Mouse (Mus musculus) midbrain, embryonic 12.5 days (tissue): ENCODE results near the gene Wdr90. TPM values are rescaled to one million over a fixed set of nuclear protein-coding genes. Genes with fewer than 3 reads are reported as not detected.
A peak's percentile ranks its signal among the peaks of the same experiment; 100 is the strongest.

Source experiments
- ATAC-seq: fragments of 200-750 bp; cut with Nextera tagmentation; 2 replicates; pipeline ENCODE4 v1.8.0; 2017; ENCODE audit warnings: low read depth, moderate TSS enrichment, moderate library complexity; ENCODE audit not compliant: low FRiP score
- H3K27ac ChIP-seq: fragments of 300-500 bp; sonication (generic); replicated peaks from 2 replicates; pipeline ENCODE4 v1.5.1; 2016; ENCODE audit warnings: mild to moderate bottlenecking
- H3K27me3 ChIP-seq: fragments of 300-500 bp; sonication (generic); 2 replicates; pipeline ENCODE4 v1.6.1; 2016; ENCODE audit warnings: mild to moderate bottlenecking
- H3K36me3 ChIP-seq: fragments of 300-500 bp; sonication (generic); 2 replicates; pipeline ENCODE4 v1.6.1; 2016
- H3K4me1 ChIP-seq: fragments of 300-500 bp; sonication (generic); 2 replicates; pipeline ENCODE4 v1.6.1; 2016
- H3K4me2 ChIP-seq: fragments of 300-500 bp; sonication (generic); replicated peaks from 2 replicates; pipeline ENCODE4 v1.6.1; 2016; ENCODE audit warnings: mild to moderate bottlenecking, moderate library complexity
- H3K4me3 ChIP-seq: fragments of 300-500 bp; sonication (generic); 2 replicates; pipeline ENCODE4 v1.5.1; 2016; ENCODE audit warnings: mild to moderate bottlenecking
- H3K9ac ChIP-seq: fragments of 300-500 bp; sonication (generic); replicated peaks from 2 replicates; pipeline ENCODE4 v1.6.1; 2016; ENCODE audit warnings: mild to moderate bottlenecking, moderate library complexity
- H3K9me3 ChIP-seq: fragments of 300-500 bp; sonication (generic); 2 replicates; pipeline ENCODE4 v1.6.1; 2016; ENCODE audit warnings: mild to moderate bottlenecking
- WGBS: fragments of 180-500 bp; shearing (Covaris S2); methylation state at CpG from one replicate; pipeline ENCODE4 v1.1.7; 2016; 5-methylcytosine and 5-hydroxymethylcytosine counted together
- polyA plus RNA-seq: library from polyadenylated mRNA; unstranded; fragments of >200 nt; fragmentation: Nextera tagmentation; extraction: Ambion mirVana; gene quantifications from 2 replicates; pipeline ENCODE4 v1.2.1, GENCODE M21; 2016

Gene Wdr90
- polyA plus RNA-seq = 38.1 and 38.5 TPM in 2 replicates

DNA sequence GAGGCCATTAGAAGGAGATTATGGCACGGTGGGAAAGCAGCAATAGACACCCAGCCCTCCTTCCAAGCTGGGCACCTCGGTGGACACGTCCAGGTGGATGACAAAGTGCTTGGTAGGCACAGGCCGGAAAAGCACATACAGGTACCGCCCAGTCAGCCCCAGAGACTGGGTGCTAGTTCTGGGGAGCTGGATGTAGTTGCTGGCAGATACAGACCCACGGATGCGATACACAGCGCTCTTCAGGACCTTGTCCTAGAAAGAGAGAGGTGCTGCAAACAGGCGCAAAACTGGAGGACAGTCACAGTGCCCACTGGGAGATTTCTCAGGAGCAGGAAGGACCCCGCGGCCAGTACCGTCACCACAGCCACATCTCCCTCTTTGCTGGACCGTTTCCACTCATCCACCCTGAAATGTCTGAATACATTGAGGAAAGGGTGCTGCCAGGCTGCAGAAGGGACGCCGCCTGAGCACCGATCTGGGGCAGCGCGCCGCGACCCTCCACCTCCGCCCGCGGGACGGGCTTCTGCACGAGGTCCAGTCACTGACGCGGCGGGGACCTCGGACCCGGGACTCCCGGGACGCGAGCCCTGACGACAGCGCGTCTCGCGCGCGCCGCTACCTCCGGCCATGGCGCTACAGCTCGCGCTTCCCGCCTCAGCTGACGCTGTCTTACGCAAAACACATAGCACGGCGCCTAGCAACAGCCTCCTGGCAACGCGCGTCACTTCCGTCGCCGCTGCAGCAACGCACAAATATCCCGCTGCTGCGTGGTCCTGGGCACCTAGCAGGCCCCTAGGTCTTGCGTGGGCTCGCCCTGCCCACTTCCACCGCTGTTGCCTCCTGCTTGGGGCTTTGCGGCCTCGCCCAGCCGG lies at the start of gene Wdr90:
Wdr90 (minus strand) TSS at position 670 of the 872 bp plus-strand sequence.
- H3K27me3 ChIP-seq = no peaks in the 10 kb centered on the region; the same call in 1 of the 2 replicates
- H3K9ac ChIP-seq = peak within 1 kb of the TSS; percentile 88
- ATAC-seq = peak; percentile 94
- peak within 1 kb of the TSS; percentile 91 for H3K4me2 ChIP-seq
- H3K4me3 ChIP-seq = peak within 1 kb of the TSS; percentile 57
- peaks cover 18% of the 10 kb centered on the region for H3K4me1 ChIP-seq
- WGBS = 3% methylated on average over 65 of the region's 65 CpGs
- H3K27ac ChIP-seq = peak within 1 kb of the TSS; percentile 86
- no peaks in the 10 kb centered on the region for H3K9me3 ChIP-seq
- H3K36me3 ChIP-seq = peaks cover 4% of the 10 kb centered on the region; the same call in 1 of the 2 replicates

DNA sequence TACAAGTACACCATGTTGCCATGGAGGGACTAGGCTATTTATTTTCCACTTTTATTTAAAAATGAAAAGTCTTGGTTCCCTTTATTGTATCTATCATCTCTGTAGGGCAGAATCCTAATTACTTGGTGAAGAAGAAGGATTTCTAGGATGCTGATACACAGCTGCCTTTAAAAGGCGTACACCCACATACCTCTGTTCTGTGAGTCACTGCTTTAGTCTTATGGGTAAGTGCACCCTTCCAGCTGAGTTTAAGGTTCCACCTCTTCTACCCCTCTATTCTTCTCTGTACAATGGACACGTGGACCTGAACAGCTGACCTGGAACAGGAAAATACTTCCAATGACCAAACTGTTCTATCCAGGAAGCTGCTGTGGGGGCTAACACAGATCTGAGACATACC lies 46.3 kb upstream of the Wdr90 start:
- Histone ChIP-seq H3K27me3 (no peaks in the 10 kb centered on the region), H3K4me3 (no peak overlapping the region), H3K27ac (no peak overlapping the region), H3K4me1 (no peaks in the 10 kb centered on the region), H3K9me3 (no peaks in the 10 kb centered on the region), H3K9ac (no peak overlapping the region), H3K36me3 (no peaks in the 10 kb centered on the region), H3K4me2 (no peak overlapping the region)
- whole genome bisulfite sequencing = 89% methylated on average over 2 of the region's 2 CpGs
- ATAC-seq = no peak

DNA sequence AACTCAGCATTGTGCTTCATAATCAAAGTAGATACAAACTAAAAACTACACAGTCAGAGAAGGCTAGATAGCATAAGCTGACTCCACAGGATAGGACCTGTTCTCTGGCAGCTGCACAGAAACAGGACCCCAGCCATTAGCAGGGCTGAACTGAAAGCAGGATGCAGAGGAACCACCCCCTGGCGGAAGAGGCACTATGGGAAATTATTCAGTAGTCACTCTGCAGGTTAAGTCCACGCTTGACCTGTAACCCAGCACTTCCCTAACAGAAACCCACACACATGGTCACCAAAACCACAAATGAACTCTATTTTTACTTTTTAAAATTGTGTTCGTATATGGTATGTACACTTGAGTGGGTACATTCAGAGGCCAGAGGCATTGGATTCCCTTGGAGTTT lies 41.8 kb upstream of the Wdr90 start:
- ATAC-seq = no peak
- peaks cover 10% of the 10 kb centered on the region; the same call in 1 of the 2 replicates for H3K36me3 ChIP-seq
- H3K9ac ChIP-seq = no peak overlapping the region
- no peak overlapping the region for H3K27ac ChIP-seq
- H3K4me1 ChIP-seq = no peaks in the 10 kb centered on the region
- H3K27me3 ChIP-seq = no peaks in the 10 kb centered on the region
- no peak overlapping the region for H3K4me3 ChIP-seq
- 95% methylated on average over 3 of the region's 3 CpGs for whole genome bisulfite sequencing
- no peaks in the 10 kb centered on the region for H3K9me3 ChIP-seq
- H3K4me2 ChIP-seq = no peak overlapping the region

DNA sequence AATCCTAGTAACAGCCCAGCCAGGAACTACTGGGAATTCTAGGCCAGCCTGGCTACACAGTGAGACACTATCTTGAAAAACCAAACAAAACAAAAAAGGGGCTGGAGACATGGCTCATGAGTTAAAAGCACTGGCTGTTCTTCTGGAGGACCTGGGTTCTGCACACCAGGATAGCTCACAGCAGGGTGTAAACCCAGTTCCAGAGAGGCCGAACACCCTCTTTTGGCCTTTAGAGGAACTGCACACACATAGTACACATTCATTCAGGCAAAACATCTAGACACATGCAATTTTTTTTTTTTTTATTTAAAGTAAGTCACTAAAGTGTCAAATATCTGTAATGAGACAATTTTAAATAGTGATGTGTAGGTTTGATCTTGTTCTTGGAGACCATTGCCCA lies 38.9 kb upstream of the Wdr90 start:
- H3K36me3 ChIP-seq = peaks cover 10% of the 10 kb centered on the region; the same call in 1 of the 2 replicates
- H3K4me1 ChIP-seq = no peaks in the 10 kb centered on the region
- no peak overlapping the region for H3K4me3 ChIP-seq
- no peak overlapping the region for H3K4me2 ChIP-seq
- 84% methylated on average over 1 of the region's 1 CpGs for WGBS
- H3K27me3 ChIP-seq = no peaks in the 10 kb centered on the region
- no peak overlapping the region for H3K27ac ChIP-seq
- ATAC-seq = no peak
- no peaks in the 10 kb centered on the region for H3K9me3 ChIP-seq
- no peak overlapping the region for H3K9ac ChIP-seq

DNA sequence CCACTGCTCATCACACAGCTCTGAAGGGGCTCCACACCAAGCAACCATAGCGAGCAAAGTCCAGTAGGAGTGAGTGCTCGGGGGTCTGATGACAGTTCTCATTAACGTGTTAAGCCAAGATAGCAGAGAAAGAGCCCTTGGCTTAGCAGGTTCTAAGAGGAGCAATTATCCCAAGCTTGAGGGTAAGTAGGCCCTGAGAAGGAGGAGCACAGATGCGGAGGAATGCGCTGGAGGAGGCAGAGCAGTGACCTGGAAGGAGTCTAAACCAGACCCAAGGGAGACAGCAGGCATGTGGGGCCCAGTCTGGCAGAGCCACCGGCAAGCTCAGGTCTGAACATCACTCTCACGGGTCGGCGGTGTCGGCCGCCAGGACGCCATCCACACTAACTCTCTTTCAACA lies 34.6 kb upstream of the Wdr90 start:
- Histone ChIP-seq H3K9me3 (no peaks in the 10 kb centered on the region), H3K9ac (no peak overlapping the region), H3K4me1 (0 out of 2 replicates have a peak, but pooled peaks cover 4% of the 10 kb centered on the region), H3K27ac (peak overlapping the region; percentile 20; the same call in 1 of the 2 replicates), H3K4me2 (no peak overlapping the region), H3K27me3 (no peaks in the 10 kb centered on the region), H3K4me3 (no peak overlapping the region), H3K36me3 (peaks cover 6% of the 10 kb centered on the region; the same call in 1 of the 2 replicates)
- WGBS = 67% methylated on average over 12 of the region's 12 CpGs
- no peak for ATAC-seq

DNA sequence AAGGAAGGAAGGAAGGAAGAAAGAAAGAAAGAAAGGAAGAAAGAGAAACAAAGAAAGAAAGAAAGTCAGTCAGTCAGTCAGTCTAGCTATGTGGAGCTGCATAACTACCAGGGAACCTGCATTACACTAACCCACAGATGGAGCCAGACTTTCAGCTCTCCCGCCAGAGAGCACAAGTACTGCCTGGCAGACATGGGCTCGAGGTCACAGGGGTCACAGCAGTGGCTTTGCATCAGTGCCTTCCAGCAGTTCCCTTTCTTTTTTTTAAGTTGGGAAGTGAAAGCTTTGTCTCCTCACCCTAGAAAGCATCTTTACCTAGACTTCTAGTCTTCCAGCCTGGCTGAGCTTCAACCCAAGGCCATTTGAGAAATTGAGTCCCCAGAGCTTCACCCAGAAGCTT lies 34.1 kb upstream of the Wdr90 start:
- H3K27ac ChIP-seq = peak overlapping the region; percentile 20; the same call in 1 of the 2 replicates
- ATAC-seq = no peak

DNA sequence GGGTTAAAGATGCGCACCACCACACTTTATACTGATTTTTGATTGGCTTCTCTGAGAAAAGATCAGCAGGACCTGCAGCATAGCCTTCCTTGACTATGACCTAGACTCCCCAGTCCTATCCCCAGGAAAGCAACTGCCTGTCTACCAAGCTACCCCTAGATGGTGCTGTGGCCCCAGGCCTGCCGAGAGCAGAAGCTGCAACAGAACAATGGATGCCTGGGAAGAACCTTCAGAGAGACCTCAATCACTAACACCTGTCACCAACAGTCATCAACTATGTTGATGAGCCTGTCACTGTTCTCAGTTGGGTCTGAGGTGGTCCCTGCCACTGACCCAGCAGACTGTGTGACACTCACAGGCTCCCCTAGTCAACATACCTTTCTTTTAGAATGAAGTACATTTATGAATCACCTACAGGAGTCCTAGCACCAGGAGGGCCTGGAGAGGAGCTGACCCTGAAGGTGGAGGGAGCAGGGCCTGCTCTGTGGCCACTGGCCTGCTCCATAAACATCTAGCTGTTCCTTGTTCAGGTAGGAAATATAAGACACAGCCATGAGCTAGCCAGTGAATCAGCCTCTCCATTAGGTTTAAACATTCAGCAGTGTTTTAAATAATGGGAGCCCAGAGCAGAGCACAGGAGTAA lies 32.8 kb upstream of the Wdr90 start:
- WGBS = 39% methylated on average over 2 of the region's 2 CpGs
- Histone ChIP-seq H3K9me3 (no peaks in the 10 kb centered on the region), H3K36me3 (peaks cover 8% of the 10 kb centered on the region), H3K4me2 (no peak overlapping the region), H3K4me3 (no peak overlapping the region), H3K9ac (no peak overlapping the region), H3K27ac (peak overlapping the region; percentile 58), H3K27me3 (no peaks in the 10 kb centered on the region), H3K4me1 (0 out of 2 replicates have a peak, but pooled peaks cover 4% of the 10 kb centered on the region)
- peak; percentile 54; the same call in 1 of the 2 replicates for ATAC-seq

More for the DNA sequence above, 34.1 kb upstream of the Wdr90 start:
- 0 out of 2 replicates have a peak, but pooled peaks cover 4% of the 10 kb centered on the region for H3K4me1 ChIP-seq
- 18% methylated on average over 2 of the region's 2 CpGs for WGBS
- no peak overlapping the region for H3K4me3 ChIP-seq
- no peak overlapping the region for H3K9ac ChIP-seq
- H3K36me3 ChIP-seq = peaks cover under 1% of the 10 kb centered on the region; the same call in 1 of the 2 replicates
- no peaks in the 10 kb centered on the region for H3K9me3 ChIP-seq
- H3K4me2 ChIP-seq = no peak overlapping the region
- no peaks in the 10 kb centered on the region for H3K27me3 ChIP-seq

DNA sequence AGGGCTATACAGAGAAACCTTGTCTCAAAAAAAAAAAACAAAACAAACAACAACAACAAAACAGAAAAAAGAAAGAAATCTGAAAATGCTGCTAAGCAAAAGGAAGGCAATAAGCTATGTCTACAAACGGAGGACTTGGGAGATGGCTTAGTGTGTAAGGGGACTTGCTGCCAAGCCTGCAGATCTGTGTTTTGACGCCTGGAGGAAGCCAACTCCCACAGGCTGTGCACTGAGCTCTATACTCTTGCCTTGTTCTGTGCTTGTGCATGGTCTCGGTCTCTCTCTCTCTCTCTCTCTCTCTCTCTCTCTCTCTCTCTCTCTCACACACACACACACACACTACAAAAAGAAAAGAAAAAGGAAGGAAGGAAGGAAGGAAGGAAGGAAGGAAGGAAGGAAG lies 27.5 kb upstream of the Wdr90 start:
- ATAC-seq = no peak
- 92% methylated on average over 3 of the region's 3 CpGs for WGBS
- no peak overlapping the region for H3K27ac ChIP-seq
- no peak overlapping the region for H3K9ac ChIP-seq
- H3K36me3 ChIP-seq = peaks cover 32% of the 10 kb centered on the region
- H3K9me3 ChIP-seq = no peaks in the 10 kb centered on the region
- H3K27me3 ChIP-seq = no peaks in the 10 kb centered on the region
- no peak overlapping the region for H3K4me3 ChIP-seq
- no peak overlapping the region for H3K4me2 ChIP-seq
- H3K4me1 ChIP-seq = no peaks in the 10 kb centered on the region

DNA sequence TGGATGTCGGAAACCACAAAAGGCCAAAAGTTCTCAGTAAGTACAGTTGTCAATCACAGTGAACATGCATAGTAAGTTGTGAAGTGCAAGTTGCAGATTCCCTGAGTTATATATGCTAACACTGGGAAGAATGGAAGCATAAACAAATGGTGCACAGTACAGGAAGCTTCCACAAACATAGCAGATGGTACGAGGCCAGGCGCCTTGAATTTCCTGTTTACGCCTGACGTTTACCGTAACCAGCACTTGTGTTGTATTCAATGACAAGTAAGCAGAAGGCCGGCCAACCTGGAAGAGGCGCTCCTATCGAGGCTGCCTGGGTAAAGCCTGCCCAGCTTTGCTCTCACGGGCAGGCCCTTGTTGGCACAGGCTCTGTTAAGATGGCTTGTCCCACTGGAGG lies 26.2 kb upstream of the Wdr90 start:
- Histone ChIP-seq H3K4me3 (no peak overlapping the region), H3K9me3 (no peaks in the 10 kb centered on the region), H3K27me3 (no peaks in the 10 kb centered on the region), H3K27ac (no peak overlapping the region), H3K4me1 (peaks cover 1% of the 10 kb centered on the region; the same call in 1 of the 2 replicates), H3K4me2 (no peak overlapping the region), H3K36me3 (peaks cover 46% of the 10 kb centered on the region), H3K9ac (no peak overlapping the region)
- 95% methylated on average over 10 of the region's 10 CpGs for WGBS
- no peak for ATAC-seq

DNA sequence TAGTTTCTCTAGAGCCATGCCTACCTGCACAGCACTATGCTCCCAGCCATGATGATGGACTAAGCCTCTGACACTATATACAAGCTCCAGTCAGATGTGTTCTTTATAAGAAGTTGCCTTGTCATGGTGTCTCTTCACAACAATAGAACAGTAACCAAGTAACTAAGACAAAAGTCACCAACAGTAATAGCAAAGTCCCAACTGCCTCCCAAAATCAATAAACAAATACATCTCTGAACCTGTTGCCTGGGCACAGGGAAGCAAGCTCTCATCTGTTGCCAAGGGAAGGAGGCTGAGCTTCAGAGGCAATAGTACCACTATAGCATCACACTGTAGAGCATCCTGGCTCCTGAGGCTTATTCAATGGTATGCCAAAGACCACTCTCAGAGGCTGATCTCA lies 25.5 kb upstream of the Wdr90 start:
- H3K4me2 ChIP-seq = no peak overlapping the region
- H3K9me3 ChIP-seq = no peaks in the 10 kb centered on the region
- ATAC-seq = no peak
- H3K27ac ChIP-seq = no peak overlapping the region
- no peak overlapping the region for H3K9ac ChIP-seq
- peaks cover 4% of the 10 kb centered on the region for H3K4me1 ChIP-seq
- peaks cover 49% of the 10 kb centered on the region for H3K36me3 ChIP-seq
- H3K27me3 ChIP-seq = no peaks in the 10 kb centered on the region
- H3K4me3 ChIP-seq = no peak overlapping the region

DNA sequence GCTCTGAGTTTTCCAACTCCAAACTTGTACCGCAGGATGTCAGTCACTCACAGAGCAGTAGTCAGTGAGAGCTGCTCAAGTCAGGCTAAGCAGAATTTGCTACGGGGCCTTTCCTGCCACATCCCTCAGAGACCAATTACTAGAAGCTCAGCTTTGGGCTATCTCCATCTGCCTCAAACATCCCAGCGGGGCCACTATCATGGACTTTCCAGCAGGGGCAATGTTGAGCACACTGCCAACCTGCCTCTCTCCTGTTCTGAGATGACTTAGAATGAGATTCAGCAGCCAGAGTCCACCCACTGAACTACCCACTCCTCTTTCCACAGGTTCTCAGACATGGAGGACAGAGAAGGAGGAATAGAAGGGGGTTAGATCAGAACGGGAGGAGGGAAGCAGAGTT lies 24.3 kb upstream of the Wdr90 start:
- peaks cover 49% of the 10 kb centered on the region for H3K36me3 ChIP-seq
- ATAC-seq = peak; percentile 16; the same call in 1 of the 2 replicates
- WGBS = 69% methylated on average over 4 of the region's 4 CpGs

DNA sequence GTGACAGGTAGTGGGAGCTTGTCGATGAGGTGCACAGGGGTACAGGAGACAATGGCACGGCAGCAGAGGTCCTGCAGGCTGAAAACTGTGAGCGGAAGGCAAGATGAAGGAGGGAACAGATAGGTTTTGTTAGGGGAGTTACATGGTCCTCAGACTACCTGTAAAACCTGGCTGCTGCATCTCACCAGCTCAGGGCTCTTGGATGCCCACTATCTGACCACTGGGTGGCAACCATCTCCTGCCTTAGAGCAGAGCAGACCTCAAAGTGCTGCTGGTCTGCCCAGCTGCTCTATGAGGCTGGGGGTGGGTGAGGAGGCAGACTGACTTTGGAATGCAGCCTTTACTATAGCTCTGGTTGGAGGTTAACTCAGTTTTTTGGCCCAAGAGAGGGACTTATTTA lies 22.5 kb upstream of the Wdr90 start:
- ATAC-seq = no peak
- Histone ChIP-seq H3K36me3 (peaks cover 46% of the 10 kb centered on the region), H3K27ac (0 out of 2 replicates have a peak overlapping the region, but pooled peaks have one; percentile 30), H3K9ac (no peak overlapping the region), H3K4me1 (peaks cover 26% of the 10 kb centered on the region), H3K4me2 (no peak overlapping the region), H3K4me3 (no peak overlapping the region), H3K27me3 (no peaks in the 10 kb centered on the region), H3K9me3 (no peaks in the 10 kb centered on the region)
- WGBS = 90% methylated on average over 3 of the region's 3 CpGs

More for the DNA sequence above, 24.3 kb upstream of the Wdr90 start:
- Histone ChIP-seq H3K27ac (no peak overlapping the region), H3K9me3 (no peaks in the 10 kb centered on the region), H3K4me1 (peaks cover 16% of the 10 kb centered on the region), H3K4me3 (no peak overlapping the region), H3K4me2 (no peak overlapping the region), H3K27me3 (no peaks in the 10 kb centered on the region), H3K9ac (no peak overlapping the region)
